Mouse (Mus musculus): Measurements from ENCODE around the gene Gm6993.

- TF ChIP-seq CTCF (IDR thresholded peaks at IDR 0.05; ENCODE audit: insufficient read depth, low read length) = no peak
- no peak for TF ChIP-seq POLR2A (IDR thresholded peaks at IDR 0.05; ENCODE audit: borderline replicate concordance, extremely low read depth, low read depth, low read length)
Observed at GRCm38 (mm10) chr12:31246153-31246552, 5.6 kb downstream of the Gm6993 start.

All from lung, adult 2 months (tissue).